9 mouse cellular contexts compared by ENCODE assay signal in genomic region chr11:97142159-97142608, GRCm38 (mm10). TPM values are rescaled to one million over a fixed set of nuclear protein-coding genes. Genes with fewer than 3 reads are reported as not detected.
DNase-seq lines count a peak whose midpoint lies in the region; ATAC-seq and TF ChIP-seq lines count a peak whose summit lies in the region.
"Had no signal": no experiment of that assay in that cellular context is flagged by ENCODE, and none has a peak within 500 bp of the region (broad histone marks: within the 10 kb centered on the region; RNA-seq: fewer than 3 reads in every experiment).

No protein-coding gene starts in this region.

- WGBS in small intestine, adult 2 months: 49% methylated on average over 8 of the region's 8 CpGs
- WGBS in hindbrain, postnatal 0 days: 77% methylated on average over 8 of the region's 8 CpGs
- WGBS in forebrain, embryonic 13.5 days: 81% methylated on average over 8 of the region's 8 CpGs

- peaks cover 77% of the 10 kb centered on the region for H3K4me1 ChIP-seq in E14TG2a.4 (replicated peaks; ENCODE audit: low read depth, low read length)
- peaks cover 10% of the 10 kb centered on the region for H3K4me1 ChIP-seq in small intestine, adult 2 months (ENCODE audit: control insufficient read depth, insufficient read depth, insufficient read length, low read length)
- peaks cover 11% of the 10 kb centered on the region; the same call in 1 of the 2 replicates for H3K4me1 ChIP-seq in hindbrain, postnatal 0 days (ENCODE audit: insufficient read depth, low read length)
- H3K4me1 ChIP-seq in forebrain, embryonic 13.5 days: peaks cover 19% of the 10 kb centered on the region

- TF ChIP-seq CTCF in gastrocnemius, adult 2 months (IDR thresholded peaks at IDR 0.05): no peak
- no peak for TF ChIP-seq CTCF in E14TG2a.4 (conservative IDR thresholded peaks at IDR 0.05; ENCODE audit: low read length)
- no peak for TF ChIP-seq CTCF in small intestine, adult 2 months (IDR thresholded peaks at IDR 0.05; ENCODE audit: extremely low read depth, insufficient read length, insufficient replicate concordance, low read depth, low read length)
- no peak for TF ChIP-seq CTCF in hindbrain, postnatal 0 days (IDR thresholded peaks at IDR 0.05; ENCODE audit: low read depth)

- no peak for ATAC-seq in hindbrain, postnatal 0 days
- ATAC-seq in forebrain, embryonic 13.5 days: no peak

- no peak for TF ChIP-seq POLR2A in small intestine, adult 2 months (IDR thresholded peaks at IDR 0.05; ENCODE audit: low read depth, low read length)

- no peak overlapping the region for H3K4me3 ChIP-seq in gastrocnemius, adult 2 months
- peak overlapping the region; percentile 51 for H3K4me3 ChIP-seq in E14TG2a.4 (replicated peaks; ENCODE audit: low read length)
- no peak overlapping the region for H3K4me3 ChIP-seq in small intestine, adult 2 months (ENCODE audit: low read depth, low read length)
- no peak overlapping the region for H3K4me3 ChIP-seq in hindbrain, postnatal 0 days (ENCODE audit: low read length)
- H3K4me3 ChIP-seq in forebrain, embryonic 13.5 days: no peak overlapping the region

- no peaks in the 10 kb centered on the region for H3K9me3 ChIP-seq in E14TG2a.4 (ENCODE audit: low read length)
- no peaks in the 10 kb centered on the region for H3K9me3 ChIP-seq in hindbrain, postnatal 0 days (ENCODE audit: low read length)
- H3K9me3 ChIP-seq in forebrain, embryonic 13.5 days (replicated peaks): no peaks in the 10 kb centered on the region

- DNase-seq in gastrocnemius, adult 2 months: no peak
- DNase-seq in gastrocnemius, adult 18-20 months (ENCODE audit: low spot score): no peak
- peak; percentile 70 to 81 for DNase-seq in lung, adult 18-20 months
- no peak for DNase-seq in hindbrain, postnatal 0 days (ENCODE audit: low spot score)
- DNase-seq in Muller cell, postnatal 12 days (ENCODE audit: inconsistent ontology term): no peak
- DNase-seq: left cerebral cortex, postnatal 4 days had no signal

- H3K36me3 ChIP-seq in E14TG2a.4 (ENCODE audit: insufficient read depth, low read length): peaks cover 18% of the 10 kb centered on the region
- no peaks in the 10 kb centered on the region for H3K36me3 ChIP-seq in small intestine, adult 2 months (ENCODE audit: control insufficient read depth, insufficient read depth, low read length)
- H3K36me3 ChIP-seq in hindbrain, postnatal 0 days (ENCODE audit: insufficient read depth, low read length): peaks cover 32% of the 10 kb centered on the region; the same call in 1 of the 2 replicates
- peaks cover 39% of the 10 kb centered on the region for H3K36me3 ChIP-seq in forebrain, embryonic 13.5 days (ENCODE audit: poor library complexity, severe bottlenecking)

- no peak overlapping the region for H3K4me2 ChIP-seq in hindbrain, postnatal 0 days (ENCODE audit: low read depth, low read length)
- no peak overlapping the region for H3K4me2 ChIP-seq in forebrain, embryonic 13.5 days

- intact Hi-C loops in gastrocnemius, adult 2 months (cut with DNase I): no loop called here

- H3K27ac ChIP-seq in gastrocnemius, adult 2 months: peak overlapping the region; percentile 40
- peak overlapping the region; percentile 66 for H3K27ac ChIP-seq in small intestine, adult 2 months (ENCODE audit: insufficient read depth, low read depth, low read length)
- H3K27ac ChIP-seq in hindbrain, postnatal 0 days: no peak overlapping the region
- H3K27ac ChIP-seq in forebrain, embryonic 13.5 days: no peak overlapping the region

- H3K27me3 ChIP-seq in E14TG2a.4 (ENCODE audit: insufficient read depth, low read length): peaks cover 66% of the 10 kb centered on the region
- peaks cover 14% of the 10 kb centered on the region for H3K27me3 ChIP-seq in small intestine, adult 2 months (ENCODE audit: control insufficient read depth, insufficient read depth, low read length)
- H3K27me3 ChIP-seq in hindbrain, postnatal 0 days (ENCODE audit: insufficient read depth, low read length): no peaks in the 10 kb centered on the region
- H3K27me3 ChIP-seq in forebrain, embryonic 13.5 days: peaks cover 31% of the 10 kb centered on the region

- H3K9ac ChIP-seq in hindbrain, postnatal 0 days (replicated peaks; ENCODE audit: low read length): no peak overlapping the region
- no peak overlapping the region for H3K9ac ChIP-seq in forebrain, embryonic 13.5 days

RNA-seq across cellular contexts. Expression of gene Tbkbp1, which starts 9.1 kb away (rescaled TPM):
- total RNA-seq in gastrocnemius, adult 2 months (2021): 1 to 10 TPM; 4.0 to 6.1 TPM
- total RNA-seq in gastrocnemius, adult 18-20 months (2021): 1 to 10 TPM; 3.3 to 6.8 TPM
- 7.5 and 11.4 TPM in 2 replicates for polyA plus RNA-seq in small intestine, adult 2 months (2012; rRNA removed)
- 45.4 and 53.8 TPM in 2 replicates for total RNA-seq in hindbrain, postnatal 0 days (2014; rRNA removed)
- polyA plus RNA-seq in hindbrain, postnatal 0 days (2015; fragmentation: Nextera tagmentation; extraction: Ambion mirVana): 9.6 and 10.1 TPM in 2 replicates
- polyA plus RNA-seq in forebrain, embryonic 13.5 days (2015; fragmentation: Nextera tagmentation; extraction: Ambion mirVana): 4.5 and 5.0 TPM in 2 replicates

RNA-seq across cellular contexts. Expression of gene Tbx21, which starts 27.1 kb away (rescaled TPM):
- under 1 TPM; 0.17 to 0.48 TPM for total RNA-seq in gastrocnemius, adult 2 months (2021)
- total RNA-seq in gastrocnemius, adult 18-20 months (2021): under 1 TPM; 0.41 to 0.50 TPM
- 1.0 and 2.3 TPM in 2 replicates for polyA plus RNA-seq in small intestine, adult 2 months (2012; rRNA removed)
- total RNA-seq in hindbrain, postnatal 0 days (2014; rRNA removed): 0.89 TPM in 1 of 2 replicates, not detected in the other
- polyA plus RNA-seq in hindbrain, postnatal 0 days (2015; fragmentation: Nextera tagmentation; extraction: Ambion mirVana): 0.11 and 0.16 TPM in 2 replicates
- polyA plus RNA-seq in forebrain, embryonic 13.5 days (2015; fragmentation: Nextera tagmentation; extraction: Ambion mirVana): 0.27 and 0.31 TPM in 2 replicates

RNA-seq across cellular contexts. Expression of gene Kpnb1, which starts 45.5 kb away (rescaled TPM):
- 10 to 100 TPM; 49.2 to 58.9 TPM for total RNA-seq in gastrocnemius, adult 2 months (2021)
- 10 to 100 TPM; 47.7 to 52.4 TPM for total RNA-seq in gastrocnemius, adult 18-20 months (2021)
- 7.5 and 13.5 TPM in 2 replicates for polyA plus RNA-seq in small intestine, adult 2 months (2012; rRNA removed)
- 97.9 and 100 TPM in 2 replicates for total RNA-seq in hindbrain, postnatal 0 days (2014; rRNA removed)
- 26.1 and 26.9 TPM in 2 replicates for polyA plus RNA-seq in hindbrain, postnatal 0 days (2015; fragmentation: Nextera tagmentation; extraction: Ambion mirVana)
- 50.5 and 61.8 TPM in 2 replicates for polyA plus RNA-seq in forebrain, embryonic 13.5 days (2015; fragmentation: Nextera tagmentation; extraction: Ambion mirVana)

Comparison
In these comparisons a context has a peak if more than half of its experiments do, and no peak if none do; other contexts are left out.
1. DNase-seq: peak in lung, adult 18-20 months (2 of 2); none in gastrocnemius, adult 2 months (single experiment), gastrocnemius, adult 18-20 months (single experiment), hindbrain, postnatal 0 days (single experiment) and Muller cell, postnatal 12 days (single experiment).
2. H3K27ac ChIP-seq: peak in gastrocnemius, adult 2 months (single experiment) and small intestine, adult 2 months (single experiment); none in hindbrain, postnatal 0 days (single experiment) and forebrain, embryonic 13.5 days (single experiment).